Mouse (Mus musculus): Measurements from ENCODE around the gene Fcrl6.

DNA sequence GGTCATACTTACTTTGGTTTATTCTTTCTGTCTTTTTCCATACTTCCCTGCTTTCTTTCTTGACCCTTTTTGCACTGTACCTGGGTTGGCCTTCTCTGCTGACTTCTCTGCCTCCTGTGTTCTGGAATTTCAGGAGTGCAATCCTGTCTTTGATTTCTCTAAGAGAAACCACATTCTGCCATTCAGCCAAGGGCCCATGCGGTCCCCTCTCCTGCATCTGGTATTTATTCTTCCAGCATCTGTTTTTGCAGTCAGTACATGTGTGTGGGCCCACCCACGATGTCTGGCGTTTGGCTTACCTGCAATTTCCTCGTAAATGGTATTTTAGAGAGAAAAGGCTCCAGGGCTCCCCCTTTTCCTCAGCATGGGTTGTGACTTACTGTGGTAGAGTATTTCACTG is 15.8 kb upstream of the Fcrl6 start:
- no peak for TF ChIP-seq ZC3H11A (IDR thresholded peaks at IDR 0.05; ENCODE audit: borderline replicate concordance, low read depth, low read length)
- no peak for TF ChIP-seq HCFC1 (IDR thresholded peaks at IDR 0.05; ENCODE audit: borderline replicate concordance, insufficient read depth, low read length)
- no peak for TF ChIP-seq MAFK (IDR thresholded peaks at IDR 0.05; ENCODE audit: insufficient read depth, low read depth, low read length)

Measured in ES-E14 (cell line).